Comparison of ENCODE assay signal across 8 mouse cellular contexts in the genomic region with DNA sequence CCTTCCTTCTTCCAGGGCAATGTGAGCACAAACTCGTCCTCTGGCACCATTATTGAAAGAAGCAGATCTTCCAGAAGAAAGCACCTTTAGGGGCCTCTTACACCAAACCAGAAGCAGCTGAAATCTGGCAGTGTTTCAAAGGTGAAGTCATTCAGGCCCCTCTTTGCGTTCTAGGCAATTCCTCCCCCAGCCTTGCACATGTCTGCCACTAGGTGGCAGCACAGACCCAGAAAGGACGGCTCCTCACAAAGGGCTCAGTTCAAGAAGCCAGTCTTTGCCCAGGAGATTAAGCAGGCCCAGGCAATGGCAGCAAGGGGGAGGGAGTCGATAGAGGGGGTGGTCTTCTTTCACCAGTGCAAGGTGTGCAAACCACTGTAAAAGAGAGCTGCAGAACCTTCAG. TPM values are rescaled to one million over a fixed set of nuclear protein-coding genes. Genes with fewer than 3 reads are reported as not detected.
DNase-seq lines count a peak whose midpoint lies in the region; ATAC-seq and TF ChIP-seq lines count a peak whose summit lies in the region.

No protein-coding gene starts in this region.

- H3K36me3 ChIP-seq in embryonic facial prominence, embryonic 10.5 days (replicated peaks), result peaks cover 55% of the 10 kb centered on the region
- H3K36me3 ChIP-seq in intestine, postnatal 0 days (ENCODE audit: control insufficient read depth, insufficient read depth), result peaks cover 11% of the 10 kb centered on the region; the same call in 1 of the 2 replicates
- peaks cover 15% of the 10 kb centered on the region for H3K36me3 ChIP-seq in limb, embryonic 11.5 days (ENCODE audit: control insufficient read depth, insufficient read depth, low read length)
- H3K36me3 ChIP-seq in midbrain, postnatal 0 days (ENCODE audit: insufficient read depth, low read length), result no peaks in the 10 kb centered on the region

- no peak overlapping the region for H3K9ac ChIP-seq in intestine, postnatal 0 days (ENCODE audit: low read depth, low read length)
- no peak overlapping the region for H3K9ac ChIP-seq in limb, embryonic 11.5 days (ENCODE audit: low read length)
- H3K9ac ChIP-seq in midbrain, postnatal 0 days (replicated peaks; ENCODE audit: low read length, poor library complexity, severe bottlenecking), result no peak overlapping the region

- no peaks in the 10 kb centered on the region for H3K27me3 ChIP-seq in embryonic facial prominence, embryonic 10.5 days (replicated peaks; ENCODE audit: low read depth, poor library complexity, severe bottlenecking)
- H3K27me3 ChIP-seq in intestine, postnatal 0 days (replicated peaks; ENCODE audit: control insufficient read depth, insufficient read depth, low read length), result no peaks in the 10 kb centered on the region
- no peaks in the 10 kb centered on the region for H3K27me3 ChIP-seq in limb, embryonic 11.5 days (ENCODE audit: control insufficient read depth, insufficient read depth, low read length)
- peaks cover 15% of the 10 kb centered on the region for H3K27me3 ChIP-seq in midbrain, postnatal 0 days (ENCODE audit: insufficient read depth, low read length)

- peak; percentile 99 for TF ChIP-seq CTCF in intestine, postnatal 0 days (IDR thresholded peaks at IDR 0.05; ENCODE audit: low read depth)
- peak; percentile 100 for TF ChIP-seq CTCF in midbrain, postnatal 0 days (IDR thresholded peaks at IDR 0.05)

- ATAC-seq in intestine, postnatal 0 days, result peak; percentile 28; the same call in 1 of the 2 replicates
- no peak for ATAC-seq in limb, embryonic 11.5 days (ENCODE audit: insufficient number of reproducible peaks, low FRiP score, low TSS enrichment, low read depth)
- peak; percentile 35; the same call in 1 of the 2 replicates for ATAC-seq in midbrain, postnatal 0 days (ENCODE audit: low FRiP score)

- H3K27ac ChIP-seq in embryonic facial prominence, embryonic 10.5 days (replicated peaks), result peak overlapping the region; percentile 96; the same call in 1 of the 2 replicates
- H3K27ac ChIP-seq in intestine, postnatal 0 days (ENCODE audit: low read depth, low read length), result no peak overlapping the region
- H3K27ac ChIP-seq in limb, embryonic 11.5 days (replicated peaks; ENCODE audit: low read depth, low read length), result no peak overlapping the region
- no peak overlapping the region for H3K27ac ChIP-seq in midbrain, postnatal 0 days (ENCODE audit: low read depth, low read length)

- 2% methylated on average over 4 of the region's 4 CpGs for WGBS in embryonic facial prominence, embryonic 10.5 days
- WGBS in intestine, postnatal 0 days, result 0% methylated on average over 4 of the region's 4 CpGs
- under 1% methylated on average over 4 of the region's 4 CpGs for WGBS in limb, embryonic 11.5 days
- WGBS in midbrain, postnatal 0 days, result 0% methylated on average over 4 of the region's 4 CpGs

- peaks cover 73% of the 10 kb centered on the region for H3K4me1 ChIP-seq in embryonic facial prominence, embryonic 10.5 days
- H3K4me1 ChIP-seq in intestine, postnatal 0 days (replicated peaks; ENCODE audit: control insufficient read depth, insufficient read depth, low read length), result 0 out of 2 replicates have a peak, but pooled peaks cover 8% of the 10 kb centered on the region
- H3K4me1 ChIP-seq in limb, embryonic 11.5 days (ENCODE audit: control insufficient read depth, insufficient read depth, low read length), result peaks cover 17% of the 10 kb centered on the region; the same call in 1 of the 2 replicates
- peaks cover 17% of the 10 kb centered on the region for H3K4me1 ChIP-seq in midbrain, postnatal 0 days (ENCODE audit: insufficient read depth, low read length)

- H3K4me2 ChIP-seq in intestine, postnatal 0 days (replicated peaks; ENCODE audit: low read depth), result peak overlapping the region; percentile 88
- H3K4me2 ChIP-seq in limb, embryonic 11.5 days (ENCODE audit: low read depth, severe bottlenecking), result peak overlapping the region; percentile 87; the same call in 1 of the 2 replicates
- H3K4me2 ChIP-seq in midbrain, postnatal 0 days (ENCODE audit: low read depth, low read length, poor library complexity, severe bottlenecking), result no peak overlapping the region

- H3K4me3 ChIP-seq in embryonic facial prominence, embryonic 10.5 days, result peak overlapping the region; percentile 90
- H3K4me3 ChIP-seq in intestine, postnatal 0 days (ENCODE audit: low read depth, low read length), result peak overlapping the region; percentile 65; the same call in 1 of the 2 replicates
- 0 out of 2 replicates have a peak overlapping the region, but pooled peaks have one; percentile 1 for H3K4me3 ChIP-seq in limb, embryonic 11.5 days (ENCODE audit: low read depth, low read length)
- H3K4me3 ChIP-seq in midbrain, postnatal 0 days (ENCODE audit: low read depth, low read length), result no peak overlapping the region

- no peaks in the 10 kb centered on the region for H3K9me3 ChIP-seq in embryonic facial prominence, embryonic 10.5 days
- no peaks in the 10 kb centered on the region for H3K9me3 ChIP-seq in intestine, postnatal 0 days (ENCODE audit: control insufficient read depth)
- no peaks in the 10 kb centered on the region for H3K9me3 ChIP-seq in limb, embryonic 11.5 days (ENCODE audit: control insufficient read depth, low read length)
- H3K9me3 ChIP-seq in midbrain, postnatal 0 days (ENCODE audit: low read length), result no peaks in the 10 kb centered on the region

- DNase-seq in A20 (ENCODE audit: low read depth, low spot score), result peak; percentile 79
- peak; percentile 93 for DNase-seq in adrenal gland, postnatal 14 days
- DNase-seq in embryonic facial prominence, embryonic 10.5 days (ENCODE audit: low spot score), result peak; percentile 92
- peak; percentile 99 for DNase-seq in heart, adult 11 months
- peak; percentile 95 for DNase-seq in limb, embryonic 11.5 days (ENCODE audit: low spot score)
- peak; percentile 94 for DNase-seq in midbrain, postnatal 0 days (ENCODE audit: low spot score)
- peak; percentile 75 to 83 for DNase-seq in spleen, postnatal 36 days (ENCODE audit: low spot score in 2 of 2)

RNA-seq across cellular contexts. Expression of a gene that starts 4.3 kb away (rescaled TPM):
- total RNA-seq in adrenal gland, postnatal 14 days (2021), result 206 and 209 TPM in 2 replicates
- polyA plus RNA-seq in embryonic facial prominence, embryonic 10.5 days (2016; fragmentation: Nextera tagmentation; extraction: Ambion mirVana), result 1,002 and 1,039 TPM in 2 replicates
- 357 and 374 TPM in 2 replicates for polyA plus RNA-seq in intestine, postnatal 0 days (2015; fragmentation: Nextera tagmentation; extraction: Ambion mirVana)
- polyA plus RNA-seq in limb, embryonic 11.5 days (2014; fragmentation: Nextera tagmentation; extraction: Ambion mirVana), result 1,093 and 1,097 TPM in 2 replicates
- total RNA-seq in midbrain, postnatal 0 days (2014; rRNA removed), result 13.9 and 14.5 TPM in 2 replicates
- polyA plus RNA-seq in midbrain, postnatal 0 days (2015; fragmentation: Nextera tagmentation; extraction: Ambion mirVana), result 95.6 and 106 TPM in 2 replicates

RNA-seq across cellular contexts. Expression of a gene that starts 38.3 kb away (rescaled TPM):
- total RNA-seq in adrenal gland, postnatal 14 days (2021), result 15.4 and 18.3 TPM in 2 replicates
- polyA plus RNA-seq in embryonic facial prominence, embryonic 10.5 days (2016; fragmentation: Nextera tagmentation; extraction: Ambion mirVana), result 5.7 and 7.2 TPM in 2 replicates
- 4.6 and 4.8 TPM in 2 replicates for polyA plus RNA-seq in intestine, postnatal 0 days (2015; fragmentation: Nextera tagmentation; extraction: Ambion mirVana)
- polyA plus RNA-seq in limb, embryonic 11.5 days (2014; fragmentation: Nextera tagmentation; extraction: Ambion mirVana), result 4.3 and 4.5 TPM in 2 replicates
- 6.1 and 6.7 TPM in 2 replicates for total RNA-seq in midbrain, postnatal 0 days (2014; rRNA removed)
- polyA plus RNA-seq in midbrain, postnatal 0 days (2015; fragmentation: Nextera tagmentation; extraction: Ambion mirVana), result 4.6 and 5.0 TPM in 2 replicates
